Mouse (Mus musculus) CH12.LX (cell line): ENCODE measurements around the gene Ubap2. TPM values are rescaled to one million over a fixed set of nuclear protein-coding genes. Genes with fewer than 3 reads are reported as not detected.

Experiments
- DNase-seq: peaks from one replicate; pipeline ENCODE4 v3.0.0-alpha.2; 2013; ENCODE audit errors: extremely low read depth
- H3K27ac ChIP-seq: 2 replicates; pipeline ENCODE4 v1.5.1; 2012; ENCODE audit warnings: low read depth, mild to moderate bottlenecking, control low read depth, moderate library complexity; ENCODE audit not compliant: insufficient read depth
- H3K27me3 ChIP-seq: replicated peaks from 2 replicates; pipeline ENCODE3; 2012; ENCODE audit warnings: inconsistent platforms
- H3K36me3 ChIP-seq, 2 experiments: replicated peaks in 1 of 2; 2 replicates each; pipeline versions ENCODE3 to v1.6.1; 2012; ENCODE audit warnings: inconsistent platforms in 1 of 2, low read length in 1 of 2, mild to moderate bottlenecking in 1 of 2, mixed read lengths in 1 of 2, moderate library complexity in 1 of 2; ENCODE audit not compliant: control insufficient read depth in 1 of 2, insufficient read depth in 1 of 2
- H3K4me1 ChIP-seq, 2 experiments: 2 replicates each; pipeline ENCODE4 v1.6.1; 2012; ENCODE audit warnings: inconsistent platforms in 1 of 2, moderate library complexity in 1 of 2; ENCODE audit not compliant: insufficient read depth in 2 of 2, control insufficient read depth in 1 of 2
- H3K4me2 ChIP-seq: 2 replicates; pipeline ENCODE4 v1.6.1; 2012; ENCODE audit warnings: low read depth, mild to moderate bottlenecking, control low read depth; ENCODE audit not compliant: poor library complexity, insufficient read depth, severe bottlenecking
- H3K4me3 ChIP-seq, 3 experiments: fragments of 150-350 bp in 1 of 3; sonication (generic) in 1 of 3; replicated peaks in 1 of 3; 2 replicates each; pipeline versions ENCODE3 to v1.5.1; 2011 to 2012; ENCODE audit warnings: low read depth in 2 of 3, low read length in 2 of 3, mild to moderate bottlenecking in 2 of 3, moderate library complexity in 2 of 3, control low read depth in 1 of 3, improper control_type of control experiment in 1 of 3, inconsistent platforms in 1 of 3, mixed read lengths in 1 of 3; ENCODE audit not compliant: poor library complexity in 1 of 3
- H3K79me2 ChIP-seq: replicated peaks from 2 replicates; pipeline ENCODE4 v1.6.1; 2012; ENCODE audit warnings: mild to moderate bottlenecking, moderate library complexity; ENCODE audit not compliant: control insufficient read depth, poor library complexity, insufficient read depth, severe bottlenecking; ENCODE audit errors: extremely low read depth
- H3K9ac ChIP-seq: 2 replicates; pipeline ENCODE4 v1.6.1; 2012; ENCODE audit warnings: low read depth, mild to moderate bottlenecking, control low read depth, moderate library complexity; ENCODE audit not compliant: insufficient read depth
- H3K9me3 ChIP-seq: replicated peaks from 2 replicates; pipeline ENCODE3; 2012; ENCODE audit warnings: low read length, inconsistent platforms, mixed read lengths
- BHLHE40 ChIP-seq: IDR thresholded peaks from 2 replicates; pipeline ENCODE4 v1.6.1; 2011; ENCODE audit warnings: mild to moderate bottlenecking, low read depth, low read length, improper control_type of control experiment
- CHD1 ChIP-seq: IDR thresholded peaks from 2 replicates; pipeline ENCODE4 v1.6.1; 2012; ENCODE audit warnings: low read depth, low read length, improper control_type of control experiment, inconsistent platforms
- CHD2 ChIP-seq: IDR thresholded peaks from 2 replicates; pipeline ENCODE4 v1.6.1; 2011; ENCODE audit warnings: low read length, improper control_type of control experiment
- E2F4 ChIP-seq: IDR thresholded peaks from 2 replicates; pipeline ENCODE4 v1.6.1; 2011; ENCODE audit warnings: low read depth, low read length, improper control_type of control experiment; ENCODE audit not compliant: insufficient replicate concordance
- ELF1 ChIP-seq: IDR thresholded peaks from 2 replicates; pipeline ENCODE4 v1.6.1; 2014; ENCODE audit warnings: low read depth, mild to moderate bottlenecking, inconsistent platforms, low read length, improper control_type of control experiment
- EP300 ChIP-seq: IDR thresholded peaks from 2 replicates; pipeline ENCODE4 v1.6.1; 2011; ENCODE audit warnings: low read length, improper control_type of control experiment
- HCFC1 ChIP-seq: IDR thresholded peaks from 2 replicates; pipeline ENCODE4 v1.6.1; 2012; ENCODE audit warnings: low read depth, mild to moderate bottlenecking, inconsistent platforms, low read length, improper control_type of control experiment
- KAT2A ChIP-seq: IDR thresholded peaks from 2 replicates; pipeline ENCODE4 v1.6.1; 2012; ENCODE audit warnings: low read length, improper control_type of control experiment, inconsistent platforms; ENCODE audit not compliant: insufficient replicate concordance
- MAX ChIP-seq: IDR thresholded peaks from 2 replicates; pipeline ENCODE4 v1.6.1; 2011; ENCODE audit warnings: low read length, improper control_type of control experiment
- MEF2A ChIP-seq: IDR thresholded peaks from 2 replicates; pipeline ENCODE4 v1.6.1; 2014; ENCODE audit warnings: low read depth, mild to moderate bottlenecking, inconsistent platforms, low read length, improper control_type of control experiment, borderline replicate concordance
- MYC ChIP-seq: IDR thresholded peaks from 2 replicates; pipeline ENCODE4 v1.6.1; 2011; ENCODE audit warnings: low read depth, mild to moderate bottlenecking, improper control_type of control experiment, low read length
- PAX5 ChIP-seq: IDR thresholded peaks from 2 replicates; pipeline ENCODE4 v1.6.1; 2012; ENCODE audit warnings: low read length, inconsistent platforms, mixed read lengths
- POLR2A ChIP-seq: IDR thresholded peaks from 2 replicates; pipeline ENCODE4 v1.6.1; 2011; ENCODE audit warnings: low read depth, mild to moderate bottlenecking, improper control_type of control experiment, low read length
- POLR2AphosphoS2 ChIP-seq: IDR thresholded peaks from 2 replicates; pipeline ENCODE4 v1.6.1; 2011; ENCODE audit warnings: low read depth, low read length, improper control_type of control experiment
- RCOR1 ChIP-seq: conservative IDR thresholded peaks from 2 replicates; pipeline ENCODE4 v1.6.1; 2012; ENCODE audit warnings: low read depth, mild to moderate bottlenecking, inconsistent platforms, low read length, improper control_type of control experiment
- SIN3A ChIP-seq: IDR thresholded peaks from 2 replicates; pipeline ENCODE4 v1.6.1; 2012; ENCODE audit warnings: low read length, improper control_type of control experiment, inconsistent platforms
- TBP ChIP-seq: conservative IDR thresholded peaks from 2 replicates; pipeline ENCODE4 v1.6.1; 2011; ENCODE audit warnings: low read depth, low read length, improper control_type of control experiment
- UBTF ChIP-seq: IDR thresholded peaks from 2 replicates; pipeline ENCODE4 v1.6.1; 2012; ENCODE audit warnings: low read depth, mild to moderate bottlenecking, inconsistent platforms, low read length, improper control_type of control experiment, moderate library complexity
- ZC3H11A ChIP-seq: IDR thresholded peaks from 2 replicates; pipeline ENCODE4 v1.6.1; 2012; ENCODE audit warnings: low read depth, mild to moderate bottlenecking, inconsistent platforms, low read length, improper control_type of control experiment
- dilution Hi-C: fragments of 300-500 bp; cut with MboI; formaldehyde crosslinking; loops from 2 replicates; pipeline ENCODE4 v1.14.3; 2020; ENCODE audit warnings: low sequenced_read_pairs; ENCODE audit not compliant: extremely low pct_unique_long_range_greater_than_20kb, extremely low pct_ligation_motif_present
- in situ Hi-C: fragments of 300-500 bp; cut with MboI; formaldehyde crosslinking; loops from 3 replicates; pipeline ENCODE4 v1.14.3; 2019; ENCODE audit warnings: low sequenced_read_pairs, low pct_ligation_motif_present, low pct_unique_long_range_greater_than_20kb, mixed read lengths
- polyA plus RNA-seq: library from polyadenylated mRNA; unstranded; fragments of >175 nt; gene quantifications from 2 replicates; pipeline ENCODE4 v1.2.1, GENCODE M21; 2012; ENCODE audit warnings: low read depth; ENCODE audit not compliant: insufficient read length
- total RNA-seq, 2 experiments: library from RNA; depleted of rRNA; stranded (reverse); fragments of 300-350 nt in 1 of 2; fragments of >200 nt in 1 of 2; gene quantifications; 2 replicates each; pipeline ENCODE4 v1.2.3; 2012 to 2014

Gene Ubap2
- total and polyA plus RNA-seq, 3 experiments = 5.4 to 115 (median 17.4) TPM

DNA sequence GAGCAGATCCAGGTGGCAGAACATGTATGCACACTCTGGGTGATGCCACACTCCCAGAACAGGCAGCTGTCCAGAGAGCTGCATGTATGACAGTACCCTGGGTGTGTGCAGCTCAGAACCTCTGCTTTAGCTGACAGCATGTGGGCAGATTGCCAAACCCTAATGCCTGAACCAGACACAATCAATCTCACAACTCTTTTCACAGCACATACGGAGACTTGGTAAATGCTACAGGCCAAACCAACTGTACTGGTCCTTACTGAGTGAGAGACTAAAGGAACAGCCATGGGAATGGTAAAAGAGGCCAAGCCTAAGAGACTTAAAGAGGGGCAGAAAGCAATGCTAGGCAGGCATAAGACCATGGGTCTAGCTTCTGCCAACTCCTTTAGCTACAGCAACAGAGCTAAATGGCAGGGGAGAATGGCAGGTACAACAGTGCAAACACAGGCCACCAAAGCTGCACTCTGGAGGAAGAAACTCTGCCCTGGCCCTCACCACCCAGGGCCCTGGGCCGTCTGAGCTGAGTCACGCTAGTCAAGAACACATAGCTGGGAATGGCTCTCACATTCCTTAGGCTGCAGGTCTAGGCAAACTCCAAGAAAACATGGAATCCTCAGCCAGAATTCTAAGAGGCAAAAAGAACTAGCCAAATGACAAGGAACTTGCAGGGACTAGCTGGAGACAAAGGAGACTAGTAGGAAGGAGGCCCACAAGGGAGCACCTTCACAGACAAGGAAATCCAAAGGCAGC lies 77.9 kb downstream of the Ubap2 start:
- dilution Hi-C loops (no loop called here), in situ Hi-C loops (no loop called here)
- no peaks in the 10 kb centered on the region for H3K9me3 ChIP-seq
- H3K36me3 ChIP-seq = peaks cover 81 to 95% of the 10 kb centered on the region in 2 experiments
- no peak for TF ChIP-seq KAT2A
- TF ChIP-seq TBP = no peak
- TF ChIP-seq POLR2AphosphoS2 = no peak
- TF ChIP-seq RCOR1 = no peak
- TF ChIP-seq CHD2 = no peak
- TF ChIP-seq E2F4 = no peak
- no peak for TF ChIP-seq MEF2A
- no peak for TF ChIP-seq HCFC1
- TF ChIP-seq UBTF = no peak
- TF ChIP-seq EP300 = no peak
- no peak for TF ChIP-seq SIN3A
- TF ChIP-seq POLR2A = no peak
- TF ChIP-seq BHLHE40 = no peak
- no peaks in the 10 kb centered on the region for H3K79me2 ChIP-seq
- peaks cover 8 to 21% of the 10 kb centered on the region in 2 experiments for H3K4me1 ChIP-seq
- no peak overlapping the region for H3K4me3 ChIP-seq
- H3K4me2 ChIP-seq = no peak overlapping the region
- DNase-seq = no peak
- no peak overlapping the region for H3K27ac ChIP-seq
- H3K27me3 ChIP-seq = no peaks in the 10 kb centered on the region
- H3K9ac ChIP-seq = no peak overlapping the region

DNA sequence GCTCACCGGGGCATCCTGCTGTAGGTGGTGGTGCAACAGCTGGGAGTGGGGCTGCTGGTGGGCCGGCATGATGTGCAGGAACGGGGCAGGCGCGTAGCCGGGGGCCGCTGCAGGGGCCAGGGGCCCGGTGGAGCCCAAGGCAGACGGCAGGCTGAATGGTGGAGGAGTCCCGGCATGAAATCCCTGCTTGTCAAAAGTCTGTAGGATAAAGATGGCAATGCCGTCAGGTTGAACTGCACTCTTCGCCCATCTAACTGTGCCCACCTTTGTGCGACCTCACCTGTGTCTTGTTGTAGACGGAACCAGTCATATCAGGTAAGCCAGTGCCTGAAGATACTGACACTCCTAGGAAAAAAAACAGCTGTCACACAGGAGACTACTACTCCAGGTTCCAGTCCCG lies 79.6 kb downstream of the Ubap2 start:
- no peak for DNase-seq
- no peak overlapping the region for H3K4me3 ChIP-seq
- dilution Hi-C loops = no loop called here
- no peak overlapping the region for H3K4me2 ChIP-seq
- no peak for TF ChIP-seq CHD1
- no peak for TF ChIP-seq MAX
- TF ChIP-seq MYC = no peak
- TF ChIP-seq PAX5 = no peak
- TF ChIP-seq ZC3H11A = no peak
- no peak for TF ChIP-seq POLR2A
- no peak for TF ChIP-seq E2F4
- no peak for TF ChIP-seq ELF1
- TF ChIP-seq BHLHE40 = no peak
- TF ChIP-seq, all 38 proteins: peak for 0
- Histone ChIP-seq H3K36me3 (peaks cover 78 to 94% of the 10 kb centered on the region in 2 experiments), H3K27ac (no peak overlapping the region), H3K9ac (no peak overlapping the region), H3K79me2 (no peaks in the 10 kb centered on the region), H3K27me3 (no peaks in the 10 kb centered on the region), H3K9me3 (no peaks in the 10 kb centered on the region), H3K4me1 (peaks cover 14 to 30% of the 10 kb centered on the region in 2 experiments)
- in situ Hi-C loops = no loop called here
